Comparison of ENCODE assay signal across 9 mouse cellular contexts in the genomic region with DNA sequence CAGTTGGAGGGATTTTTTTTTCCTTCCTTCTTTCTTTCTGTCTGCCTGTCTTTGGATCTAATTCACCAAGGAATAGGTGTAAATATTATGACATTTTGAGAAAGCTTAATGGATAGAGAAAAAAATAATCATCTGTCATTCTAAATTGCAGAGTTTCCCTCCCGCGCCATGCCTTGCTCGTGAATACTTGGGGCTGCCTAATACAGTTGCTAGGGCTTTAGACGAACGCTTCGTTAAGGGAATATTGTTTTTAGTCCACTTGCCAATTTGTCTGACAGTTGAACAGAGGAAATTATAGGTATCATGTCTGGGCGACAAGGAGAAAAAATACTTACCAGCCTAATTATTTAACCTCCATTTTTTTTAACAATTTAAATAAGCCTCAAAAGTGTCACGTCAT. TPM values are rescaled to one million over a fixed set of nuclear protein-coding genes. Genes with fewer than 3 reads are reported as not detected.
DNase-seq lines count a peak whose midpoint lies in the region; ATAC-seq and TF ChIP-seq lines count a peak whose summit lies in the region.
"Had no signal": no experiment of that assay in that cellular context is flagged by ENCODE, and none has a peak within 500 bp of the region (broad histone marks: within the 10 kb centered on the region; RNA-seq: fewer than 3 reads in every experiment).

No protein-coding gene starts in this region.

- H3K27me3 ChIP-seq in E14TG2a.4 (ENCODE audit: insufficient read depth, low read length): peaks cover 40% of the 10 kb centered on the region
- H3K27me3 ChIP-seq in hindbrain, embryonic 11.5 days (ENCODE audit: control insufficient read depth, insufficient read depth, low read length): peaks cover 35% of the 10 kb centered on the region
- H3K27me3 ChIP-seq in liver, postnatal 0 days (ENCODE audit: insufficient read depth, low read length): peaks cover 47% of the 10 kb centered on the region

- TF ChIP-seq CTCF in gastrocnemius, adult 2 months (IDR thresholded peaks at IDR 0.05): no peak
- TF ChIP-seq CTCF in E14TG2a.4 (conservative IDR thresholded peaks at IDR 0.05; ENCODE audit: low read length): no peak
- TF ChIP-seq CTCF in liver, postnatal 0 days (IDR thresholded peaks at IDR 0.05; ENCODE audit: low read depth): no peak

- no peaks in the 10 kb centered on the region for H3K36me3 ChIP-seq in E14TG2a.4 (ENCODE audit: insufficient read depth, low read length)
- no peaks in the 10 kb centered on the region for H3K36me3 ChIP-seq in hindbrain, embryonic 11.5 days (ENCODE audit: control insufficient read depth, insufficient read depth, low read length)
- no peaks in the 10 kb centered on the region for H3K36me3 ChIP-seq in liver, postnatal 0 days (replicated peaks; ENCODE audit: insufficient read depth, low read length)

- TF ChIP-seq EP300 in liver, postnatal 0 days (IDR thresholded peaks at IDR 0.05; ENCODE audit: low read depth): no peak

- no peaks in the 10 kb centered on the region for H3K9me3 ChIP-seq in E14TG2a.4 (ENCODE audit: low read length)
- no peaks in the 10 kb centered on the region for H3K9me3 ChIP-seq in hindbrain, embryonic 11.5 days (ENCODE audit: control insufficient read depth, low read length)
- no peaks in the 10 kb centered on the region for H3K9me3 ChIP-seq in liver, postnatal 0 days (ENCODE audit: low read length)

- H3K27ac ChIP-seq in gastrocnemius, adult 2 months: no peak overlapping the region
- H3K27ac ChIP-seq in hindbrain, embryonic 11.5 days (ENCODE audit: low read depth, low read length): peak overlapping the region; percentile 85; the same call in 1 of the 2 replicates
- no peak overlapping the region for H3K27ac ChIP-seq in liver, postnatal 0 days (ENCODE audit: low read depth)

- WGBS in hindbrain, embryonic 11.5 days: 2% methylated on average over 8 of the region's 8 CpGs
- WGBS in liver, postnatal 0 days (ENCODE audit: insufficient replicate concordance): 7% methylated on average over 8 of the region's 8 CpGs

- no peak for DNase-seq in gastrocnemius, adult 2 months
- DNase-seq in gastrocnemius, adult 8-10 months (ENCODE audit: low spot score in 2 of 2): no peak
- DNase-seq in hindbrain, embryonic 11.5 days (ENCODE audit: low spot score): no peak
- no peak for DNase-seq in liver, postnatal 0 days
- DNase-seq in cerebellum, postnatal 36 days: no peak
- DNase-seq in thymus, postnatal 4 days: no peak
- DNase-seq in adrenal gland, postnatal 10 days: no peak

- peaks cover 39% of the 10 kb centered on the region for H3K4me1 ChIP-seq in E14TG2a.4 (replicated peaks; ENCODE audit: low read depth, low read length)
- H3K4me1 ChIP-seq in hindbrain, embryonic 11.5 days (replicated peaks; ENCODE audit: control insufficient read depth, insufficient read depth, low read length): no peaks in the 10 kb centered on the region; the same call in 1 of the 2 replicates
- peaks cover 3% of the 10 kb centered on the region; the same call in 1 of the 2 replicates for H3K4me1 ChIP-seq in liver, postnatal 0 days (ENCODE audit: insufficient read depth)

- intact Hi-C loops in gastrocnemius, adult 2 months (cut with DNase I): no loop called here

- peak overlapping the region; percentile 91 for H3K4me2 ChIP-seq in hindbrain, embryonic 11.5 days (replicated peaks; ENCODE audit: low read depth, low read length)
- peak overlapping the region; percentile 33; the same call in 1 of the 2 replicates for H3K4me2 ChIP-seq in liver, postnatal 0 days (ENCODE audit: low read depth, low read length)

- H3K9ac ChIP-seq in hindbrain, embryonic 11.5 days (ENCODE audit: low read depth, low read length): peak overlapping the region; percentile 73
- no peak overlapping the region for H3K9ac ChIP-seq in liver, postnatal 0 days (replicated peaks)

- H3K4me3 ChIP-seq in gastrocnemius, adult 2 months: peak overlapping the region; percentile 60
- peak overlapping the region; percentile 86 for H3K4me3 ChIP-seq in E14TG2a.4 (replicated peaks; ENCODE audit: low read length)
- peak overlapping the region; percentile 62 for H3K4me3 ChIP-seq in hindbrain, embryonic 11.5 days (ENCODE audit: low read depth, low read length)
- no peak overlapping the region for H3K4me3 ChIP-seq in liver, postnatal 0 days (ENCODE audit: low read depth, low read length)
- H3K4me3 ChIP-seq: erythroblast, embryonic 14.5 days had no signal

- no peak for ATAC-seq in hindbrain, embryonic 11.5 days (ENCODE audit: low FRiP score)
- ATAC-seq in liver, postnatal 0 days: no peak

RNA-seq across cellular contexts. Expression of gene Bdnf, which starts 4.0 kb away (rescaled TPM):
- under 1 TPM; 0.50 to 0.84 TPM for total RNA-seq in gastrocnemius, adult 2 months (2021)
- total RNA-seq in gastrocnemius, adult 8-10 months (2022): 1 to 10 TPM in 1 of 4 experiments, under 1 TPM in 3; 0.16 to 1.0 (median 0.59) TPM
- polyA plus RNA-seq in hindbrain, embryonic 11.5 days (2014; fragmentation: Nextera tagmentation; extraction: Ambion mirVana): 2.8 and 3.0 TPM in 2 replicates
- polyA plus RNA-seq in liver, postnatal 0 days (2015; fragmentation: Nextera tagmentation; extraction: Ambion mirVana): 0.12 TPM in 2 replicates
- total RNA-seq in adrenal gland, postnatal 10 days (2021): under 1 TPM; 0.24 to 0.63 TPM
- polyA plus RNA-seq: erythroblast, embryonic 14.5 days had no signal
